Mouse (Mus musculus): ENCODE data around the gene Syne4. TPM values are rescaled to one million over a fixed set of nuclear protein-coding genes. Genes with fewer than 3 reads are reported as not detected.

The Syne4 gene
- polyA plus RNA-seq, 1 experiment from 2014 or later: 29.5 TPM

DNA sequence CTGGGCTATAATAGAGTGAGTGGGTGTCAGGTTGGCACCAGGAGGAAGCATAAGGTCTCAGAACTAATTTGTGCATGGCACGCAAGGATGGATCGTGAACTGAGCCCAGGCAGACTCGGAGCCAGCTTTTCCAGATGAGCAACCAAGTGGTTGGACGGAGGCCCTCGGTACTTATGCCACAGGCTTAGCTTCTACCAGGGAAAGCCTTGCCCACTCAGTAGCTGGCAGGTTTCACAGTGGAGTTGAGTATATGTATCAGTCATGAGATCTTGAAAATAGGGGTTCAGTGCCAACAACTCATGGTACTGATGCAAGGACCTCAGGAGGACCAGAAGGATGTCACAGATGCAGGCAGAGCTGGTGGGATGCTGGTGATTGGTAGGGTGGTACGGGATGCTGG lies 21.1 kb downstream of the Syne4 start:
- H3K4me1 ChIP-seq: peaks cover 32% of the 10 kb centered on the region
- no peaks in the 10 kb centered on the region for H3K36me3 ChIP-seq
- no peak for ATAC-seq (ENCODE audit: borderline replicate concordance, extremely low read depth, low FRiP score, low TSS enrichment)
- 70% methylated on average over 6 of the region's 6 CpGs for WGBS
- H3K9ac ChIP-seq: no peak overlapping the region
- H3K4me2 ChIP-seq: no peak overlapping the region
- no peak overlapping the region for H3K27ac ChIP-seq
- H3K27me3 ChIP-seq: peaks cover 21% of the 10 kb centered on the region
- H3K9me3 ChIP-seq: no peaks in the 10 kb centered on the region
- H3K4me3 ChIP-seq: no peak overlapping the region

DNA sequence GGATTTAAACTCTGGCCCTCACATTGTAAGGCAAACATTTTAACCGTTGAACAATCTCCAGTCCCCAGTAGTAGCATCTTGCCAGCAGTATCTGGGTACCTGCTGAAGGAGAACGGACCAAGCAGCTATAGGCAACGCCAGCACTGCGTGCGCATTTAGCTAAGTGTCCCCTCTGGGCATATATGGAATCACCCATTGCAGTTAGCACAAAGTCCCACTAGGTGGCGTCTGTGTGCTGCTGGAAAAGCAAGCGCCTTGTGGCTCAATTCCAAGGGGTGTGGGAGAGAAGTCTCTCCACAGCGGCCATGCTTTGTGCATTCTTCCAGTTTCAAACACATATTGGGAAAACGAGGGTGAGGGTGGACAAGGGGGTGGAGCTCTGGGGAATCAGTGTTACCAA lies 21.8 kb downstream of the Syne4 start:
- ATAC-seq (ENCODE audit: borderline replicate concordance, extremely low read depth, low FRiP score, low TSS enrichment): no peak
- H3K4me2 ChIP-seq: peak overlapping the region; percentile 31; the same call in 1 of the 2 replicates
- H3K9me3 ChIP-seq: no peaks in the 10 kb centered on the region
- H3K4me3 ChIP-seq: no peak overlapping the region
- H3K4me1 ChIP-seq: peaks cover 32% of the 10 kb centered on the region
- 1% methylated on average over 9 of the region's 9 CpGs for WGBS
- no peak overlapping the region for H3K27ac ChIP-seq
- no peak overlapping the region for H3K9ac ChIP-seq
- H3K27me3 ChIP-seq: peaks cover 21% of the 10 kb centered on the region
- no peaks in the 10 kb centered on the region for H3K36me3 ChIP-seq

DNA sequence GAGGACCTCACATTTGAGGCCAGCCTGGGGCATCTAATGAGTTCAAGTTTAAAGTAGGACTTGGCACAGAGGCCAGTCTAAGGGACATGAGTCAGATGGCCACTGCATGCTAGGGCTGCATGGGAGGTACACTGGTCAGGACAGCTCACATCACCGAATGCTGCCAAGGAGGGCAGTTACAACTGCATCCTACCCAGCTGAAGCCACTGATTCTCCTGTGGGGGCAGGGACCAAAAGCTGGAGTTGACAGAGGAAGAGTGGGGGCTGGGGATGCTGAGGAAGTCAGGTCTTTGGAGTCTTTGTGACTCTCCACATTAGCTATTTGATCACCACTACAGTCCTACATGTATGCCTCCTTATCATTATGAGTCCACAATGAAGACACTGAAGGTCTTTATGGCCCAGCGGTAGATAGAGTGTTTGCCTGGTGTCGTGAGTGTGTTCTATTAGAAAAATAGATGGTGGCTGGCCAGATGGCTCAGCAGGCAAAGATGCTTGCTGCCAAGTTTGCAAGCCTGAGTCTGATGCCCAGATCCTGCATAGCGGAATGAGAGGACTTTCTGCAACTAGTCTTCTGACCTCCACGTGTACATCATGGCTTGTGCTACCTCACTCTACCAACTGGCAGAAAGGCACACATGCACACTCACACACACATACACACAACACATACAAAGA lies 25.0 kb downstream of the Syne4 start:
- Histone ChIP-seq H3K4me1 (peaks cover 4% of the 10 kb centered on the region; the same call in 1 of the 2 replicates), H3K4me2 (no peak overlapping the region), H3K4me3 (no peak overlapping the region), H3K36me3 (no peaks in the 10 kb centered on the region), H3K27me3 (peaks cover 16% of the 10 kb centered on the region), H3K27ac (no peak overlapping the region), H3K9ac (no peak overlapping the region), H3K9me3 (no peaks in the 10 kb centered on the region)
- ATAC-seq (ENCODE audit: borderline replicate concordance, extremely low read depth, low FRiP score, low TSS enrichment): no peak
- WGBS: 61% methylated on average over 5 of the region's 5 CpGs

DNA sequence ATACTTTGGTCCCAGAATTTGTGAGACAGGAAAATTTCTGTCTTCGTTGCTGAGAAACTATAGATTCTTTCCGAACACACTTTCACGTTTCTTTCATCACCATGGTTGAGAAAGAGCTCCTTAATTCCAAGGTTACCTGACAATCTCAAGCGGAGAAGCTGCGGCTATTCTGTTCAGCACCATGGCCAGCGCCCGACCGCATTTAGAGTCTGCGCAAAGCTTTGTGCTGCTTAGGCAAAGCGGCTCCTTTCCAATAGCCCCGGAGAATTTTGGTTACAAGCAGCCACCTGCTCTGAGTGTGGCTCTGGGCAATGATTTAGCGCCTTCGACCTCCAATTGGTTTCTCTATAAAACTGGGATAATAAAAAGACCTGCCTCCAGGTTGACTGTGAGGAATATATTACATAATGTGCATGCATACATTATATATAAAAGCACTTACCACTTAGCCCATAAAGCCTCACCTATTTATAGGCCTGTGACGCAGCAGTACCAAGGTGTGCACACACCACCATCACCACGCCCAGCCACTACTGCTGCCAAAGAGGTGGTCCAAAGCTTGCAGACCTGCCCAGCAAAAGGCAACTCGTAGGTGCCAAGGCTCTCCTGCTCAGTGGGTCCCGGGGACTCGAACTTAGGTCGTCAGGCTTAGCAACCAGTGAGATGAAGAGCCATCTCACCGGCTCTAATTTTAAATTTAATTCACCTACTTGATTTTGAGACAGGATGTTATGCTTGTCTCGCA lies 32.2 kb downstream of the Syne4 start:
- Histone ChIP-seq H3K9ac (no peak overlapping the region), H3K27me3 (peaks cover 28% of the 10 kb centered on the region), H3K27ac (no peak overlapping the region), H3K4me2 (no peak overlapping the region), H3K4me3 (no peak overlapping the region), H3K36me3 (no peaks in the 10 kb centered on the region), H3K9me3 (no peaks in the 10 kb centered on the region), H3K4me1 (no peaks in the 10 kb centered on the region)
- WGBS: 25% methylated on average over 21 of the region's 21 CpGs
- no peak for ATAC-seq (ENCODE audit: borderline replicate concordance, extremely low read depth, low FRiP score, low TSS enrichment)

DNA sequence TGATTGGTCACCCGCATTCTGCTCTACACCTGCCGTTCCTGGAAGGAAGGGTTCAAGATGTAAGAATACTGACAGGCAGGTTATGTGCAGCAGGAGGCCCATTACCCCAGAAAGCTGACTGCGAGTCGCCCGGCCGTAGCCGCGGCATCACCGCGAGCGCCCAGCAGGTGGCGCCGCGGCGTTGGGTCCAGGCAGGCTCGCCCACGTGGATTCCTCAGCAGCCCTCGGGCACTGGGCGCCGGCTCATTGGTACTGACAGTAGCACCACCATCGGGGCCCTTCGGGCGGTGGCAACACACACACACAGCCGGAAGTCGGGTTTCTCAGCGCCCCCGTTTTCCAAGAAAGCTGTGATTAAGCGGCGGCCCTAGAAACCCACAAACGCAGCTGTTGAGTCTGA lies 33.2 kb downstream of the Syne4 start:
- Histone ChIP-seq H3K36me3 (no peaks in the 10 kb centered on the region), H3K4me2 (no peak overlapping the region), H3K27ac (no peak overlapping the region), H3K9me3 (no peaks in the 10 kb centered on the region), H3K9ac (no peak overlapping the region), H3K4me1 (no peaks in the 10 kb centered on the region), H3K27me3 (peaks cover 28% of the 10 kb centered on the region), H3K4me3 (no peak overlapping the region)
- ATAC-seq (ENCODE audit: borderline replicate concordance, extremely low read depth, low FRiP score, low TSS enrichment): peak; percentile 46; the same call in 1 of the 2 replicates
- 2% methylated on average over 30 of the region's 30 CpGs for WGBS

DNA sequence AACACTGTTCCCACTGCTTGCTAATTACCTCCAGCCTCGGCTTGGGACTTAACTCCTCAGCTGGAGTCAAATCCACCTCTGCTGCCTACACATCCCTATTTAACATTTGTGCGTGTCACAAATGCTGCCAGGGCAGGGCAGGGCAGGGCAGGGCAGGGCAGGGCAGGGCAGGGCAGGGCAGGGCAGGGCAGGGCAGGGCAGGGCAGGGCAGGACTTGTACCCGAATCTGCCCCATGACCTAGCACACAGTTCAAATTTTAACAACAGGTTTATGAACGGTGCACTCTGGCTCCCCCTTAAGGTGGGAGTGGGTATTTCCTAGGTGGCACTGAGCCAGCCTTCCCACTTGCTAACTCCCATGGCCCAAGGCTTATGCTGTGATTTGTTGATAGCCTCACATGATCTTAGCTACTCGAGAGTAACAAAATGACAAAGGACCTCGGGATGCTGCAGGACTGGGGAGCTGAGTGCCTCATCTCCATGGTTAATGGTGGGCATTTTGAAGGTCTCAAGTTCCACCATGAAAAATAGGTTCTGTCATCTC lies 38.7 kb downstream of the Syne4 start:
- H3K9me3 ChIP-seq: no peaks in the 10 kb centered on the region
- 0 out of 2 replicates have a peak, but pooled peaks cover 11% of the 10 kb centered on the region for H3K27me3 ChIP-seq
- no peak overlapping the region for H3K27ac ChIP-seq
- no peaks in the 10 kb centered on the region for H3K4me1 ChIP-seq
- WGBS: 14% methylated on average over 6 of the region's 6 CpGs
- H3K4me2 ChIP-seq: no peak overlapping the region
- H3K36me3 ChIP-seq: no peaks in the 10 kb centered on the region
- no peak overlapping the region for H3K4me3 ChIP-seq
- no peak for ATAC-seq (ENCODE audit: borderline replicate concordance, extremely low read depth, low FRiP score, low TSS enrichment)
- H3K9ac ChIP-seq: no peak overlapping the region

DNA sequence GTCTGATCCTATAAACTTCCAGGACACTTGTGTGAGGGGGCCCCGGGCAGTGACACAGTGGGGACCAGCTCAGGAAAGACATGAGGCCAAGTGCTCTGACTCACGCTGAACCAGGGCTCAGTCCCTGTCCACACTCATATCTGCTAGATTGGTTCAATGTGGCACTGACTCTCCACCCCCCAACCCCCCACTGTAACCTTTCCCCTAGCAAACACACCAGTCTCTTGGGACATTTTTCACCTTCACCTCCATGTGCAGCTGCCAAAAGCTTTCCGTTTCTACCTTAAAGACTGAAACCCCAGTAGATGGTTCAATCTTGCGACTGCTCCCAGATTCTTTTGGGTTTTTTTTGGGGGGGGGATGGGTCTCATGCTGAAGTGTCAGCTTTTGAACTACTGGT lies 39.5 kb downstream of the Syne4 start:
- no peaks in the 10 kb centered on the region for H3K36me3 ChIP-seq
- ATAC-seq (ENCODE audit: borderline replicate concordance, extremely low read depth, low FRiP score, low TSS enrichment): no peak
- H3K9me3 ChIP-seq: no peaks in the 10 kb centered on the region
- no peak overlapping the region for H3K9ac ChIP-seq
- H3K27me3 ChIP-seq: 0 out of 2 replicates have a peak, but pooled peaks cover 8% of the 10 kb centered on the region
- WGBS: 53% methylated on average over 4 of the region's 4 CpGs
- H3K4me2 ChIP-seq: no peak overlapping the region
- H3K27ac ChIP-seq: no peak overlapping the region
- H3K4me1 ChIP-seq: no peaks in the 10 kb centered on the region
- H3K4me3 ChIP-seq: no peak overlapping the region

DNA sequence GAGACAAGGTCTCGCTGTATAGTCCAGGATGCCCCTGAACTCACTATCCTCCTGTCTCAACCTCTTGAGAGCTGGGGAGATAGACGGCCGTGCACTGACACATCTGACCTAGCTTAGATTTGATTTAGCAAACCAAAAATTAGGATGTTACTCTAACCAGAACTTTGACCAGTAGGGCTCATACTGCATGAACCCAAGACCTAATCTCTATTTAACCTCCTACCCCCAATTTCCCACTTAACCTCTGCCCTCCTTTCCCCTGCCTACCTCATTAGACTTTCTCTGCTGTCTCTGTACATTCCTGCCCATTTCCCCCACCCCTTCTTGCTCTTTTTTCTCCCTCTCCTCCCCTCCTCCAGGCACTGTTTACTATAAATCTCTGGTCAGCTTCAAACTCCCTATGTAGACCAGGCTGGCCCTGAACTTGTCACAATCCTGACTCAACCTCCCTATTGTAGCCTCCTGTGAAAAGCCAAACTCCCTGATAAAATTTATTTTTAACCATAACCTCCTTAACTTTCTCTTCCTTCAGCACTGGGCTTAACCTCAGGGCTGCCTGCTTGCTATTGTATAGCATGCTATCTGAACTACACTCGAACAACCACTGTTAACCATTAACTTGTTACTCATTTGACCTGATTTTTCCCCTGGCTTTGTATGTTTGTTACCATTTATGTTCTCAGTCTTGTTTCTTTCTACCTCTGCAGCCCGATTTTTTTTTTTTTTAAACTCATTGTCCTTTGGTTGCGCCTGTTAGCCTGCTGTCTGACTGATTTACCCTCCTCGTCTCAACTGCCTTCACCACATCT lies 44.0 kb downstream of the Syne4 start:
- Histone ChIP-seq H3K4me1 (peaks cover 22% of the 10 kb centered on the region), H3K4me2 (no peak overlapping the region)
- no peak for ATAC-seq (ENCODE audit: borderline replicate concordance, extremely low read depth, low FRiP score, low TSS enrichment)

DNA sequence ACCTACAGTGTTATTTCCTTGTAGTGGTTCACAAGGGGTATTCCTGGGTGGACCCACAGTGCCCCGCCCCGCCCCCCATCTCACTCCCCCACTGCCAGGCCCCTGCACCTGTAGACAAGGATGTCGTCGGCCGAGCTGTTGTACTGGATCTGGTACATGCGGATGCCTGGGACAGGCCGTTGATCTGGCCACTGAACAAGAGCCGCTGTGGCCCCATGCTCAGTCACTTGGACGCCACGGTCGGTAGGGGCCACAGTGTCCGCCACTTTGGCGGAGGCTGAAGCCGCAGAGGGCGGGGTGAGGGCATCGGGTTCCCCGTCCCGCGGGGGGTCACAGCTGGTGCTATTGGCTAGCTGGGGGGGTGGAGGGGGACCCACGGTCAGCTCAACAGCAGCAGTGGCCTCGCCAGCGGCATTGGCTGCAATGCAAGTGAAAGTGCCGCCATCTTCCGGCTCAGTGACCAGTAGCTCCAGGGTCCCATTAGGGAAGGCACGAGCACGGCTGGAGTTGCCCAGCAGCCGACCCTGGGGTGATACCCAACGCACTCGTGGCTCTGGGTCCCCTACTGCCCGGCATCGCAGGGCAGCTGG lies 44.8 kb downstream of the Syne4 start:
- H3K4me2 ChIP-seq: no peak overlapping the region
- no peak overlapping the region for H3K4me3 ChIP-seq
- H3K4me1 ChIP-seq: peaks cover 23% of the 10 kb centered on the region

More for the DNA sequence above, 44.0 kb downstream of the Syne4 start:
- WGBS: 60% methylated on average over 7 of the region's 7 CpGs
- Histone ChIP-seq H3K36me3 (no peaks in the 10 kb centered on the region), H3K27ac (no peak overlapping the region), H3K9ac (no peak overlapping the region), H3K4me3 (no peak overlapping the region), H3K9me3 (no peaks in the 10 kb centered on the region), H3K27me3 (no peaks in the 10 kb centered on the region)

DNA sequence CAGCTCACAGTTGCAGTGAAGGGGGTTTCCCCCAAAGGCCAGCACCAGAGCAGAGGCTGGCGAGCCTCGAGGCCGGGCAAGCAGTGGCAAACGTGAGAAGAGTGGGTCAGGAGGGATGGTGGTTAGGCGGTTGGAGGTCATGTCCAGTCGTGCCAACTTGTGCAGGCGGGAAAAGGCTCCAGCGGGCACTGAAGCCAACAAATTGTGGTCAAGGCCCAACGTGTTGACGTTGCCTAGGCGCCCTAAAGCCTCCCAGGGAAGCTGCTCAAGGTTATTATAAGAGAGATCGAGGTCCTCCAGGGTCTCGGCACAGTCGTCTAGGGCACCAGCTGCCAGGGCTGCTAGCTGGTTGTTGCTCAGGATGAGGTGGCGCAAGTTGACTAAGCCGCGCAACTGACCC lies 45.4 kb downstream of the Syne4 start:
- no peak overlapping the region for H3K4me3 ChIP-seq
- no peak overlapping the region for H3K9ac ChIP-seq
- no peaks in the 10 kb centered on the region for H3K36me3 ChIP-seq
- H3K4me2 ChIP-seq: no peak overlapping the region
- H3K27ac ChIP-seq: no peak overlapping the region
- H3K9me3 ChIP-seq: no peaks in the 10 kb centered on the region
- WGBS: 90% methylated on average over 17 of the region's 17 CpGs
- no peak for ATAC-seq (ENCODE audit: borderline replicate concordance, extremely low read depth, low FRiP score, low TSS enrichment)
- H3K27me3 ChIP-seq: peaks cover 11% of the 10 kb centered on the region
- H3K4me1 ChIP-seq: peaks cover 23% of the 10 kb centered on the region

More for the DNA sequence above, 44.8 kb downstream of the Syne4 start:
- no peaks in the 10 kb centered on the region for H3K9me3 ChIP-seq
- no peak overlapping the region for H3K27ac ChIP-seq
- 74% methylated on average over 31 of the region's 31 CpGs for WGBS
- H3K27me3 ChIP-seq: peaks cover 7% of the 10 kb centered on the region
- no peaks in the 10 kb centered on the region for H3K36me3 ChIP-seq
- ATAC-seq (ENCODE audit: borderline replicate concordance, extremely low read depth, low FRiP score, low TSS enrichment): no peak
- H3K9ac ChIP-seq: no peak overlapping the region

DNA sequence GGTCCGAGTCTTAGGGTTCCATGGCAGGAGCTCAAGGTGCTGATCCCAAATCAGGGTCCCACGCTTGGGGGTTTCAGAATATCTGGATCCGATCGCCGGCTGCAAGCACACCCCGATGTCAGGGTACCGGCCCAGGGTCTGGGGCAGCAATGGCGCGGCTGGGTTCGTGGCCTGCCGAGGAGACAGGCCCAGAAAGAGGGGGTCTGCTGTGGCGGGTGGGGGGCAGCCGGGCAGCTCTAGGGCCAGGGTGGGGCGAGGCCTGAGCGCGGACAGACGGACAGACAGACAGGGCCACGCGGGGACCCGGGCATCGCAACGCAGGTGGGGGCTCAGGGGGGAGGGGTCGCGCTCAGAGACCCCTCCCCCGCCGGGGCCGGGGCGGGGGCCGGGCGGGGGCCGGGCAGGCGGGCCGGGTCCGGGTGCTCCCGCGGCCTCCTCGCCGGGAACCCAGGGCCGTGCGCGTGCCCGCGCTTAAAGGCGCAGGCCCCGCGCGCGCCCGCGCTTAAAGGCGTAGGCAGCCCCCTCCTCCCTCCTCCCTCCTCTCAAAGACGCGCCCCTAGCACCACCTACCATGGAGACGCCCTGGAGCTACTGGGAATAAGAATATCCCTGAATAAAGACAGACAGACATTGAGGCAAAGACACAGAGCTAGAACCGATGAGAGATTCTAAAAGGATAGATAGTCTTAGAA lies 48.2 kb downstream of the Syne4 start, which contains the start of gene Lrfn3:
Lrfn3 (minus strand) TSS at position 121 of the 692 bp plus-strand sequence.
- H3K27ac ChIP-seq: no peak within 1 kb of the TSS
- peaks cover 23% of the 10 kb centered on the region for H3K4me1 ChIP-seq

More for the DNA sequence above, 48.2 kb downstream of the Syne4 start, which contains the start of gene Lrfn3:
- Histone ChIP-seq H3K9ac (peak within 1 kb of the TSS; percentile 59), H3K9me3 (no peaks in the 10 kb centered on the region), H3K4me2 (peak within 1 kb of the TSS; percentile 65), H3K27me3 (peaks cover 17% of the 10 kb centered on the region), H3K36me3 (no peaks in the 10 kb centered on the region), H3K4me3 (peak within 1 kb of the TSS; percentile 59)
- under 1% methylated on average over 38 of the region's 55 CpGs for WGBS
- ATAC-seq (ENCODE audit: borderline replicate concordance, extremely low read depth, low FRiP score, low TSS enrichment): peak; percentile 46; the same call in 1 of the 2 replicates
